Comparison of ENCODE assay signal across 22 mouse cellular contexts in the genomic region with DNA sequence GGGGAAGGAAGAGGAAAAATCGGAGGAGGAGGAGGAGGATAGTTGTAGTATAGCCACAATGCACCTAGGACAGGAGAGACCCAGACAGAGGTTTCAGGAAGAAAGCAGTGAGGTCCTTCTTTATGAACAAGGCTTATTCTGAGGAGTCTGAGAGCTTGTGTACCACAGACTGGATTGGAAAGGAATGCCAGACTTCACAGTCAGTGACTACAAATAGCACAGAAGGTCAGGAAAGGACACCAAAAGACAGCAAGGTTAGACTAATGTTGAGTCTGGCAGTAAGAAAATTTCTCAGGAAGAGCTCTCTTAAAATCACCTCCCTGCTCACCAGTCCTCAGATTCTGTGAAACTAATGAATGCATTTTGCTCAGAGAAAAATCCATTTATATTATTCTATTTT.
"Had no signal": no experiment of that assay in that cellular context is flagged by ENCODE, and none has a peak within 500 bp of the region (broad histone marks: within the 10 kb centered on the region; RNA-seq: fewer than 3 reads in every experiment).

No protein-coding gene starts in this region.

- DNase-seq: kidney, postnatal 14 days; kidney, postnatal 4 days; liver; lung, adult 18-20 months; lung, postnatal 10 days; lung, postnatal 36 days; retina, postnatal 1 day; right cerebral cortex, postnatal 25 days; spleen, adult 18-20 months; thymus, postnatal 25 days had no signal

- ATAC-seq: liver, embryonic 12.5 days; midbrain, embryonic 13.5 days; midbrain, embryonic 16.5 days had no signal

- H3K9ac ChIP-seq: limb, embryonic 13.5 days; liver, embryonic 12.5 days; liver, embryonic 15.5 days; lung, embryonic 15.5 days; midbrain, embryonic 13.5 days; neural tube, embryonic 13.5 days; stomach, embryonic 15.5 days had no signal

- H3K9me3 ChIP-seq: limb, embryonic 10.5 days; limb, embryonic 13.5 days; liver, embryonic 12.5 days; liver, embryonic 15.5 days; lung, embryonic 15.5 days; megakaryocyte, embryonic 14.5 days; midbrain, embryonic 10.5 days; midbrain, embryonic 13.5 days; neural tube, embryonic 13.5 days; stomach, embryonic 15.5 days had no signal

- H3K4me1 ChIP-seq: limb, embryonic 10.5 days; limb, embryonic 13.5 days; liver, embryonic 12.5 days; liver, embryonic 15.5 days; lung, embryonic 15.5 days; megakaryocyte, embryonic 14.5 days; midbrain, embryonic 10.5 days; midbrain, embryonic 13.5 days; neural tube, embryonic 13.5 days; stomach, embryonic 15.5 days had no signal

- H3K4me3 ChIP-seq: limb, embryonic 10.5 days; limb, embryonic 13.5 days; liver, embryonic 12.5 days; liver, embryonic 15.5 days; lung, embryonic 15.5 days; megakaryocyte, embryonic 14.5 days; midbrain, embryonic 10.5 days; midbrain, embryonic 13.5 days; myocyte; neural tube, embryonic 13.5 days; stomach, embryonic 15.5 days had no signal

- H3K27ac ChIP-seq: limb, embryonic 10.5 days; limb, embryonic 13.5 days; liver, embryonic 12.5 days; liver, embryonic 15.5 days; lung, embryonic 15.5 days; midbrain, embryonic 10.5 days; midbrain, embryonic 13.5 days; neural tube, embryonic 13.5 days; stomach, embryonic 15.5 days had no signal

- H3K36me3 ChIP-seq: limb, embryonic 10.5 days; limb, embryonic 13.5 days; liver, embryonic 12.5 days; liver, embryonic 15.5 days; lung, embryonic 15.5 days; midbrain, embryonic 10.5 days; midbrain, embryonic 13.5 days; neural tube, embryonic 13.5 days; stomach, embryonic 15.5 days had no signal

- H3K27me3 ChIP-seq: limb, embryonic 13.5 days; liver, embryonic 12.5 days; liver, embryonic 15.5 days; lung, embryonic 15.5 days; megakaryocyte, embryonic 14.5 days; midbrain, embryonic 13.5 days; neural tube, embryonic 13.5 days; stomach, embryonic 15.5 days had no signal

- H3K4me2 ChIP-seq: limb, embryonic 13.5 days; liver, embryonic 12.5 days; liver, embryonic 15.5 days; lung, embryonic 15.5 days; midbrain, embryonic 13.5 days; neural tube, embryonic 13.5 days; stomach, embryonic 15.5 days had no signal
